Mouse (Mus musculus) kidney, postnatal 36 days (tissue): ENCODE results near the gene Zfp574.

Source experiments
- DNase-seq, 2 experiments: peaks; one replicate each; pipeline ENCODE4 v3.0.0; 2021 to 2022; ENCODE audit warnings: mixed read lengths in 2 of 2

The Zfp574 gene

DNA sequence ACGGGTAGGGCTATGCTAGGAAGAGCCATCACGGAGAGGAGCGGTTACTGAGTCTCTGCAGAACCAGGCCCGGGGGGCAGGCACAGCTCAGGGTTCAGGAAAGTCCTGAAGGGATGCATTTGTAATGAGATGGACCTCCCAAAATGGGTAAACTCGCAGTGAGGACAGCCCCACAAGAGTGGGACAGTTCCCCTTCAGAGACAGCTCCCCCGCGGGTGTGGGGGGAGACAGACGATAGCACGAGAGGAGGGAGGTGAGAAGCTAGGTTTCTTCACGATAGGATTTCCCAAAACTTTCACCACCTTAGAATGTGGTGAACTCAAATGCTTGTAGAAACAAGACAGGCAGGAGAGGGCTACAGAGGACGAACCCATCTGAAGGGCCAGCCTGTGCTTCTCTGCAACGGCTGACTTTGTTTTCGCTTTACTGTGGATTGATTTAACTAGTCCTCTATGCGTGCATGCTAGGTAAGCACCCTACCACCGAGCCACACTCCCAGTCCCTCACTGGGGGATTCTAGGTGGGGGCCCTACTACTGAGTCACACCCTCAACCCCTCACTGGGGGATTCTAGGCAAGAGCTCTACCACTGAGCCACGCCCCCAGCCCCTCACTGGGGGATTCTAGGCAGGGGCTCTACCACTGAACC is 40.7 kb downstream of the Zfp574 start:
- DNase-seq, result no peak

DNA sequence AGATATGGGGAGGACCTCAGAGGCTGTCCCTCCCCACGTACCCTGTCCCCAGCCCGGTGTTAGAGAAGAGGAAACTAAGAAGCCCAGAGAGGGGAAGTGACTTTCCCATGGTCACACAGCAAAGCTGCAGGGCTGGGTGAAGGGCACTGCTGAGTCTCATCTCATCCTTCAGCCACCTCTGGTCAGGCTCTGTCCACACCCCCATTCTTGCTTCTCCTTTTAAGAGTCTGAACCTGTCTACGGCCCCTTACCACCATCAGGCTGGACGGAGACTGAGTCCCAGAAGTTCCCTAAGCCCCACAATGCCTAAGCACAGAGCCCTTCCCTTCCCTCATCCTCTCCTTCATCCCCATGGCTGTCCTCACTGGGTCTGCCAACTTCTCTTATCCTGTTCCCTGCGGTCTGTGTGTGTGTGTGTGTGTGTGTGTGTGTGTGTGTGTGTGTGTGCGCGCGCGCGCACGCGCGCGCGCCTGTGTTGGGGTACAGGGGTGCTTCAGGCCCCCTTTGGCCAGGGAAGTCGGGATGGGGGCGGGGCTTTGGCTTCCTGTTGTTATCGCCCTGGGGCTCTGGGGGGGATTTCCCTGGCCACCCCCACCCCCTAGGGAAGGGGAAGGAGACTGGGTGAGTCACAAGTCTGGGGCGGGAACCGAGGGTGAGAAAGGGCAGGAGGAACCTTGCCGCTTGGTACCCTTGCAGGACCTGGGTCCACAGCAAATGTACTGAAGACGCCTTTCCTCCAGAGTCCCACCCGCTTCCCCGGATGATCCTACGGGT is 47.9 kb downstream of the Zfp574 start:
- DNase-seq, result peak; percentile 30 to 62

DNA sequence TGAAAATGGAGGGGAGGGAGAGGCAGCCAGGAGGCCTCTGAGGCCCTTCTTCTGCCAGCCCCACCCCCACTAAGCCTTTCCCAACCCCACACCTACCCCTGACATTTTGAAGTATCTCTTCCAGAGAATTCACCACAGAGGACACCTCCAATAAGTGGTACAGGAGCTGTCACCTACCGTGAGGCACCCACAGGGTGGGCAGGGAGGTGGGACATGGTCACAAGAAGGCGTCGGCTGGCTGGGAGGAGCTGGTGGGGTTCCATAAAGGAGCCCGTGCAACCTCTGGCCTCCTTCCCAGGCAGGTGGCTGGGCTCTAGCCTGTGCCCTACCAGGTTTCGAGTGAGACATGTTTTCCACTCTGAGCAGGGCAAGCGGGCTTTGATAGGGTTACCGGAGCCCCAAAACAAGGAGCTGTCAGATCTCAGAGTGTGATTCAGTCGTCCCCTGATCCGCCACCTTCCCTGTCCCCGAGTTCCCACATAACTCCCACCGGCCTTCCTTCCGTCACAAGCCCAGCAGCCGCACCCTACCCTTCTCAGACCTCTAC is 48.9 kb downstream of the Zfp574 start:
- DNase-seq, result no peak

DNA sequence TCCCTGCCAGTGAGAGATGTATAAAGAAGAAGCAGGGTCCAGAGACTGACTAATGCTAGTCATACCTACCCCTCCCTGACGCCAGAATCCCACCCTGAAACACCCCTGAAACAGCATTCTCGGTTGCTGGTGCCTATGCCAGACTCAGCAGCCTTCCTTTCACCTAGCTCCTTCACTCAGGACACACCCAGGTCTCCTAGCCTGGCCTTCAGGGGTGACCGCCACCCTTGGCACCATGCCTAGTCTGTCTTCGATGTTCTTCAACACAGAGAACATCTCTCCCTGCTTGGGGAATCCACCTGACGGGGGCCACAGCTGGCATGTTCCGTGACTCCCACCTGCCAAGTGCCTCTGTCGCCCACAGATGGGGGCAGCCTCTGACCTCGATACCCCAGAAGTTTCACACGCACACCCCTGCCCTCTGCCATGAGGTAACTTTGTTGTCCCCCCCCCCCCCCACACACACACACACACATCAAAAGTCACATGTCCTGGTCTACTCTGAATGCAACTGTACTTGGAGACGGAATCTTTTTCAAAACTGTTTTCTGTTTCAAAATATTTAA is 53.4 kb downstream of the Zfp574 start:
- DNase-seq, result no peak

DNA sequence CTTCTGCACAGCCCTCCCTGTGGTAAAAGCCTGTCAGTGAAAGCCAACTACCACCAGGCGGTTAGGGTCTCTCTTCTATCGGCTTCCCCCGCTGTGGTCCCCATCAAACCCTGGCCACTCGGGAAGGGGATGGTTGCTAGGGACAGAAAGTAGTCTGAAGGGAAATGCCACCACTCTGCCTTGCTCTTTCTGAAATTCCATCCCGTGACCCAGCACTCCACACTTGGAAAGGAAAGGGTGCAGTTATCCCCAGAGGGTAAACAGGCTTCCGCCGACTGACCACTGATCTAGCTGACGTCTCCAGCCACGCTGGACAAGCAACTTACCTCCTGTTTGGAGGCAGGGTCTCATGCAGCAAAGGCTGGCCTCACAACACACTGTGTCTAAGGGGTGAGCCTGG is 55.6 kb downstream of the Zfp574 start:
- DNase-seq, result no peak

DNA sequence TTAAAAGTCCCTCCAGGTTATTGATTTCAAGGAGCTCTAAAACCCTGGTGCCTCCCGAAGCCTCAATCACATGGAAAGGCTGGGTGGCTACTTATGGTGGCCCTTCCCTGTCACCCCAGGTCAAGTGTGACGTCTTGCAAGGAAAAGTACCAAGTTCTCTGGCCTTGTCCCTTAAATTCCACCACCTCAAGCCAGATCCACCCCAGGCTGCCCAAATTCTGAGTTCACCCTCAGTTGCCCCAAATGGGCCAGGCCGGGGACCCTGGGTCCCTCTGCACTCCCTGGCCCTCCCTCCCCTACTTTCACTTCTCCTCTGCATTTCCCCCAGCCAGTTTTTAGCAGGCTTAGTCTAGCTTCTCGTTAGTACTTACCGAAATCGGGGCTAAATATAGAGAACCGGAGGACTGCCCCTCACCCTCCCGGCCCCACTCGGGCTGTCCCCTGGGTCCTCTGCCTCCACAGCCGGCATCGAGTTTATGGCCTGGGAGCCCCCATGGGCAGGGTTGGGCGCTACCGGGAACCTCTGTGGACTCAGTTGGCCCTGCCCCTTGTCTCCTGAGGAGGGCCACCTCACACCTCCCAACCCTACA is 57.1 kb downstream of the Zfp574 start:
- no peak for DNase-seq

GRCm38 (mm10) chr7:25130565-25130964 is 58.2 kb downstream of the Zfp574 start:
- no peak for DNase-seq

DNA sequence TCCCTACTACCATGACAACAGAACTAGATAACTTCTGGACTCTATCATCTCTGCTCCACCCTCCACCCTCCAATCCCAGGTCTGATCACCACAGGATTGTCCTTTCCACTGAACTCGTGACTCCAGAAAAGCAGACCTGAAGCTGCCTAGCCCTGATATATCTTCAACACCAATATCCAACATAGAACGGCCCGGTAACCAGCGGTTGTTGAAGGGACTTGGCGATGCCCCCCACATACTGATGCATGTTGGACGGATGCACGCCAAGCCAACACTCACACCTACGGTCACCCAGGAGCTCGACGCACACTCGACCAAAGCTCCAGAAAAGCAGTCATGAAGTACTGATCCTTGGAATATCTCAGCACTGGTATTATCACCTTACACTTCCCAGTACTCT is 58.9 kb downstream of the Zfp574 start:
- DNase-seq, result no peak

GRCm38 (mm10) chr7:25132318-25132960 is 60.1 kb downstream of the Zfp574 start:
- peak in 1 of 2 experiments; percentile 27 for DNase-seq
